Mouse (Mus musculus) intestine, embryonic 14.5 days (tissue): ENCODE measurements at regions not wholly inside any gene's neighbourhood (a gene's known extent, or its start where the extent isn't known, plus 50 kb on each side); places are given as distances from the start of the nearest gene placed in this dataset.

Experiments
- ATAC-seq: fragments of 200-750 bp; cut with Nextera tagmentation; replicated peaks from 2 replicates; pipeline ENCODE4 v1.8.0; 2017; ENCODE audit warnings: low read depth, moderate number of reproducible peaks, moderate TSS enrichment, moderate library complexity; ENCODE audit not compliant: low FRiP score, low TSS enrichment
- DNase-seq: peaks from one replicate; pipeline ENCODE4 v3.0.0-alpha.2; 2018; ENCODE audit warnings: low spot score
- H3K27ac ChIP-seq: fragments of 300-500 bp; sonication (generic); 2 replicates; pipeline ENCODE4 v1.5.1; 2014; ENCODE audit warnings: low read depth, mild to moderate bottlenecking, control low read depth
- H3K27me3 ChIP-seq: fragments of 300-500 bp; sonication (generic); replicated peaks from 2 replicates; pipeline ENCODE4 v1.6.1; 2014; ENCODE audit warnings: low read length, control low read depth; ENCODE audit not compliant: control insufficient read depth, insufficient read depth
- H3K36me3 ChIP-seq: fragments of 300-500 bp; sonication (generic); 2 replicates; pipeline ENCODE4 v1.6.1; 2014; ENCODE audit warnings: low read length, control low read depth; ENCODE audit not compliant: control insufficient read depth, insufficient read depth
- H3K4me1 ChIP-seq: fragments of 300-500 bp; sonication (generic); replicated peaks from 2 replicates; pipeline ENCODE4 v1.6.1; 2014; ENCODE audit warnings: low read length, control low read depth, mixed read lengths; ENCODE audit not compliant: control insufficient read depth, insufficient read depth
- H3K4me2 ChIP-seq: fragments of 300-500 bp; sonication (generic); 2 replicates; pipeline ENCODE4 v1.6.1; 2014; ENCODE audit warnings: low read length
- H3K4me3 ChIP-seq: fragments of 300-500 bp; sonication (generic); 2 replicates; pipeline ENCODE4 v1.5.1; 2014; ENCODE audit warnings: low read depth, low read length, control low read depth, mixed read lengths
- H3K9ac ChIP-seq: fragments of 300-500 bp; sonication (generic); 2 replicates; pipeline ENCODE4 v1.6.1; 2014; ENCODE audit warnings: mild to moderate bottlenecking, low read length
- H3K9me3 ChIP-seq: fragments of 300-500 bp; sonication (generic); 2 replicates; pipeline ENCODE4 v1.6.1; 2016; ENCODE audit warnings: low read length, control low read depth; ENCODE audit not compliant: control insufficient read depth
- WGBS: fragments of 180-500 bp; shearing (Covaris S2); extraction: QIAGEN DNeasy Blood & Tissue Kit; methylation state at CpG from one replicate; pipeline ENCODE4 v1.1.7; 2014; 5-methylcytosine and 5-hydroxymethylcytosine counted together

- Histone ChIP-seq H3K4me1 (peaks cover 23% of the 10 kb centered on the region), H3K4me3 (no peak overlapping the region), H3K27ac (no peak overlapping the region), H3K9me3 (no peaks in the 10 kb centered on the region), H3K27me3 (no peaks in the 10 kb centered on the region), H3K9ac (no peak overlapping the region), H3K36me3 (no peaks in the 10 kb centered on the region), H3K4me2 (no peak overlapping the region)
- WGBS, result 30% methylated on average over 1 of the region's 1 CpGs
- ATAC-seq, result no peak
- no peak for DNase-seq
These were observed 262.3 kb upstream of the Marcks start for GRCm38 (mm10) chr10:37400991-37401390.

GRCm38 (mm10) chr10:37400379-37400778 is 261.7 kb upstream of the Marcks start:
- no peak for ATAC-seq
- H3K27ac ChIP-seq, result no peak overlapping the region
- no peaks in the 10 kb centered on the region for H3K9me3 ChIP-seq
- peak overlapping the region; percentile 28; the same call in 1 of the 2 replicates for H3K4me2 ChIP-seq
- no peak for DNase-seq
- H3K27me3 ChIP-seq, result no peaks in the 10 kb centered on the region
- peaks cover 23% of the 10 kb centered on the region for H3K4me1 ChIP-seq
- WGBS, result 16% methylated on average over 4 of the region's 4 CpGs
- H3K36me3 ChIP-seq, result no peaks in the 10 kb centered on the region
- no peak overlapping the region for H3K4me3 ChIP-seq
- H3K9ac ChIP-seq, result no peak overlapping the region

- peaks cover 23% of the 10 kb centered on the region for H3K4me1 ChIP-seq
- H3K4me2 ChIP-seq, result peak overlapping the region; percentile 50
- no peaks in the 10 kb centered on the region for H3K27me3 ChIP-seq
- WGBS, result 2% methylated on average over 18 of the region's 18 CpGs
- DNase-seq, result peak; percentile 87
- no peaks in the 10 kb centered on the region for H3K9me3 ChIP-seq
- H3K9ac ChIP-seq, result no peak overlapping the region
- H3K4me3 ChIP-seq, result peak overlapping the region; percentile 22
- H3K36me3 ChIP-seq, result no peaks in the 10 kb centered on the region
- peak overlapping the region; percentile 60 for H3K27ac ChIP-seq
- ATAC-seq, result peak; percentile 92
These were observed 258.7 kb upstream of the Marcks start for GRCm38 (mm10) chr10:37397271-37397991.

GRCm38 (mm10) chr10:37390011-37390410 is 251.3 kb upstream of the Marcks start:
- H3K27me3 ChIP-seq, result no peaks in the 10 kb centered on the region
- no peaks in the 10 kb centered on the region for H3K4me1 ChIP-seq

GRCm38 (mm10) chr10:37386216-37386615 is 247.5 kb upstream of the Marcks start:
- Histone ChIP-seq H3K36me3 (no peaks in the 10 kb centered on the region), H3K4me3 (no peak overlapping the region), H3K9ac (no peak overlapping the region), H3K9me3 (no peaks in the 10 kb centered on the region), H3K27me3 (no peaks in the 10 kb centered on the region), H3K4me1 (no peaks in the 10 kb centered on the region), H3K4me2 (no peak overlapping the region), H3K27ac (no peak overlapping the region)
- ATAC-seq (no peak), DNase-seq (no peak)

More at GRCm38 (mm10) chr10:37390011-37390410, 251.3 kb upstream of the Marcks start:
- no peak overlapping the region for H3K4me3 ChIP-seq
- H3K9me3 ChIP-seq, result no peaks in the 10 kb centered on the region
- H3K36me3 ChIP-seq, result no peaks in the 10 kb centered on the region
- WGBS, result 63% methylated on average over 3 of the region's 3 CpGs
- H3K9ac ChIP-seq, result no peak overlapping the region
- ATAC-seq (no peak), DNase-seq (no peak)
- no peak overlapping the region for H3K27ac ChIP-seq
- H3K4me2 ChIP-seq, result no peak overlapping the region

GRCm38 (mm10) chr10:37380024-37380423 is 241.3 kb upstream of the Marcks start:
- no peak for DNase-seq
- Histone ChIP-seq H3K4me1 (no peaks in the 10 kb centered on the region), H3K27me3 (no peaks in the 10 kb centered on the region), H3K36me3 (no peaks in the 10 kb centered on the region), H3K4me3 (no peak overlapping the region), H3K27ac (no peak overlapping the region), H3K9ac (no peak overlapping the region), H3K4me2 (no peak overlapping the region), H3K9me3 (no peaks in the 10 kb centered on the region)
- 67% methylated on average over 1 of the region's 1 CpGs for WGBS
- no peak for ATAC-seq

- no peak overlapping the region for H3K4me2 ChIP-seq
- WGBS, result 35% methylated on average over 4 of the region's 4 CpGs
- H3K9ac ChIP-seq, result no peak overlapping the region
- H3K4me3 ChIP-seq, result no peak overlapping the region
- DNase-seq (no peak), ATAC-seq (no peak)
- no peaks in the 10 kb centered on the region for H3K4me1 ChIP-seq
- no peaks in the 10 kb centered on the region for H3K36me3 ChIP-seq
- no peaks in the 10 kb centered on the region for H3K9me3 ChIP-seq
- H3K27ac ChIP-seq, result no peak overlapping the region
- no peaks in the 10 kb centered on the region for H3K27me3 ChIP-seq
These were observed 239.4 kb upstream of the Marcks start for GRCm38 (mm10) chr10:37378002-37378702.

GRCm38 (mm10) chr10:37377258-37378001 is 238.7 kb upstream of the Marcks start:
- no peaks in the 10 kb centered on the region for H3K27me3 ChIP-seq
- no peak overlapping the region for H3K4me2 ChIP-seq
- H3K27ac ChIP-seq, result no peak overlapping the region
- no peak for DNase-seq
- ATAC-seq, result peak; percentile 76
- no peak overlapping the region for H3K4me3 ChIP-seq
- WGBS, result 61% methylated on average over 1 of the region's 1 CpGs
- no peaks in the 10 kb centered on the region for H3K36me3 ChIP-seq
- H3K4me1 ChIP-seq, result no peaks in the 10 kb centered on the region
- H3K9me3 ChIP-seq, result no peaks in the 10 kb centered on the region
- H3K9ac ChIP-seq, result no peak overlapping the region
